Mouse (Mus musculus): ENCODE results near the gene Qrich1. TPM values are rescaled to one million over a fixed set of nuclear protein-coding genes. Genes with fewer than 3 reads are reported as not detected.

The Qrich1 gene
- polyA plus RNA-seq, 1 experiment from 2014 or later = 81.2 TPM

DNA sequence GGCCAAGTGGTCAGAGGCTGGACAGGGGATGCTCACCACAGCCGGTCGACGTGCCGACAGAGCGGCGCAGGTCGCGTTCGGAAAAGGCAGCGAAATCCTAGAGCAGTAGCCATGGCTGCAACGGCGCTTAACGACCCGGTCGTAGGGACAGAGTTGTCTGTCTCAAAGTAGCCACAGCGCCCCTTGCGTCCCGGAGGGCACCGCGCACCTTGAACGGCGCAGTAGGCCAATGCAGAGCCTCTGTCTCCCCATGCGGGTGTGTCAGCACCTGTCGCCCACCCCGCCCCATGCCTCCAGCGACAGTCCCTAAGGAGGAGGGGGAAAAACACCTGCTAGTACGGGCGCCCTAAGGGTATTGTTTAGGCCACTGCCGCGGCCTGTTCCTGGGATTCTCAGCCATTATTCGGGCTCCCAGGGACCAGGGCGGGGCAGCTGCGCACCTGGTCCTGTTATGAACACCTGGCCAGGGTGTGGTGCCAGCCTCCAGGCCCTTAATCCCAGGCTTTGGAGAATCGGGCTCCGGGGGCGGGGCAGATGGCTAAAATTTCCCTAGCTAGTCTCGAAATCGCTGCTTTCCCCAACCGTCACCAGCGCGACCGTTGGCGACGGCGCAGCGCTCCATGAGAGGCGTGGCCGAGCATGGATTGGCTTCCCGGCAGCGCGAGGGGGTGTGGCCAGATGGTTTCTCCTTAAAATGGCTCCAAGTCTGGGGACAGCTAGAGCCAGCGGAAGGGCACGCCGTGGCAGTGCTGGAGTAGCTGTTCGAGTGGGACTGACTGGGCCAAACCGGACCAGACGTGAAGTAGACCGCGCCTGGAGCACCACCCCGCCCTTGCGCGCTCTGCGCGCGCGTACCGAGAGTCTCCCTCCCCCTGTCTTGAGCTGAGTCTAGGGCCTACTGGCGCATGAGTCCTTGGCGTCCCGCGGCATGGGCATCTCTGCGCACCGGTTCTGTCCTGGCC lies 50.5 kb downstream of the Qrich1 start, which contains the start of gene Ndufaf3:
Ndufaf3 (minus strand) TSS at position 620 of the 962 bp plus-strand sequence.
- Histone ChIP-seq H3K27me3 (replicated peaks) (no peaks in the 10 kb centered on the region), H3K9ac (peak within 1 kb of the TSS; percentile 93), H3K4me1 (peaks cover 40% of the 10 kb centered on the region), H3K9me3 (no peaks in the 10 kb centered on the region), H3K27ac (replicated peaks) (peak within 1 kb of the TSS; percentile 96), H3K4me3 (peak within 1 kb of the TSS; percentile 83), H3K4me2 (peak within 1 kb of the TSS; percentile 94), H3K36me3 (peaks cover 54% of the 10 kb centered on the region)
- under 1% methylated on average over 72 of the region's 73 CpGs for WGBS
- peak; percentile 75 for ATAC-seq (ENCODE audit: extremely low read depth, insufficient number of reproducible peaks, low FRiP score, low TSS enrichment)

DNA sequence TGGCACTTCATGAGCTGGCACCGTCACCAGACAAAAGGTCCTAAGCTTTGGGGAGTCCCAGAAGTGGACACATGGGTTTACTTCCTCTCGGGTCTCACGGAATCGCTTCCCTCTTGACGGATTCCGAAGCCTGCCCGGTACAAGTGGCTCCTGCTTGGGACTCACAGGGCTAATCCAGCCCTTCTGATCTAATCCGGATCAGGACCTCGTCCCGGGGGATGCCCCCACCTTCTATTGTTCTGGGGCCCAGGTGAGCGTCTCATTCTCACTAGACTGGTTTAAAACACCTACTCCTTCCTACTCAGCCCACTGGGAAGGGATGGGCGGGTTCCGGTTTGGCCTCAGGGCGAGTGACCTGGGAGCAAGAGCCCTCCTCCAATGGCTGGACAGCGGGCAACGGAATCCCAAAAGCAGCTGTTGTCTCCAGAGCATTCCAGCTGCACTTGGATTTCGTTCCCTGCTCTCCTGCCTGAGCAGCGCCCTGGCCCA lies 51.4 kb downstream of the Qrich1 start:
- H3K4me1 ChIP-seq = peaks cover 40% of the 10 kb centered on the region
- peak overlapping the region; percentile 96 for H3K27ac ChIP-seq (replicated peaks)
- H3K9ac ChIP-seq = peak overlapping the region; percentile 93
- ATAC-seq (ENCODE audit: extremely low read depth, insufficient number of reproducible peaks, low FRiP score, low TSS enrichment) = no peak
- peak overlapping the region; percentile 83 for H3K4me3 ChIP-seq
- peak overlapping the region; percentile 94 for H3K4me2 ChIP-seq
- H3K36me3 ChIP-seq = peaks cover 54% of the 10 kb centered on the region
- no peaks in the 10 kb centered on the region for H3K27me3 ChIP-seq (replicated peaks)
- 9% methylated on average over 18 of the region's 18 CpGs for WGBS
- no peaks in the 10 kb centered on the region for H3K9me3 ChIP-seq

DNA sequence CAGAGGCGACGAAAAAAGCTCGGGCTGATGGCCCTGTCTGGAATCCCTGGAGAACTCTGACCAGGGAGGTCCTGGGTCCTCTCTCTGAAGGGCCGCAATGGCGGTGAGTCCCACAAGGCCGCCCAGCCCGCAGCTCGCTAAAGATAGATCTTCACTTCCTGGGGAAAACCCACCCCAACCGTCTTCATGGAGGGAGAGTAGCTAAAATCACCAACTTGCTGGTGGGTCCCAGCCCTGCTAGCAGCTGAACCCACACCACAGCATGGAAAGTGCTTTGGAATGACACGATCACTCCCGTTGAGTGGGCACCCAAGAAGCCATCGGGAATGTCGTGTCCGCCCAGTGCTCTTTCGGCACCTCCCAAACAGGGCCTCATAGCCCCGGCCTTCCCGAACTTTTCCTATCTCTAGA lies 51.9 kb downstream of the Qrich1 start:
- Histone ChIP-seq H3K27me3 (replicated peaks) (no peaks in the 10 kb centered on the region), H3K9ac (peak overlapping the region; percentile 93), H3K27ac (replicated peaks) (peak overlapping the region; percentile 96; the same call in 1 of the 2 replicates), H3K4me1 (peaks cover 41% of the 10 kb centered on the region), H3K36me3 (peaks cover 54% of the 10 kb centered on the region), H3K9me3 (no peaks in the 10 kb centered on the region), H3K4me3 (peak overlapping the region; percentile 83), H3K4me2 (peak overlapping the region; percentile 94)
- 64% methylated on average over 17 of the region's 17 CpGs for WGBS
- no peak for ATAC-seq (ENCODE audit: extremely low read depth, insufficient number of reproducible peaks, low FRiP score, low TSS enrichment)

DNA sequence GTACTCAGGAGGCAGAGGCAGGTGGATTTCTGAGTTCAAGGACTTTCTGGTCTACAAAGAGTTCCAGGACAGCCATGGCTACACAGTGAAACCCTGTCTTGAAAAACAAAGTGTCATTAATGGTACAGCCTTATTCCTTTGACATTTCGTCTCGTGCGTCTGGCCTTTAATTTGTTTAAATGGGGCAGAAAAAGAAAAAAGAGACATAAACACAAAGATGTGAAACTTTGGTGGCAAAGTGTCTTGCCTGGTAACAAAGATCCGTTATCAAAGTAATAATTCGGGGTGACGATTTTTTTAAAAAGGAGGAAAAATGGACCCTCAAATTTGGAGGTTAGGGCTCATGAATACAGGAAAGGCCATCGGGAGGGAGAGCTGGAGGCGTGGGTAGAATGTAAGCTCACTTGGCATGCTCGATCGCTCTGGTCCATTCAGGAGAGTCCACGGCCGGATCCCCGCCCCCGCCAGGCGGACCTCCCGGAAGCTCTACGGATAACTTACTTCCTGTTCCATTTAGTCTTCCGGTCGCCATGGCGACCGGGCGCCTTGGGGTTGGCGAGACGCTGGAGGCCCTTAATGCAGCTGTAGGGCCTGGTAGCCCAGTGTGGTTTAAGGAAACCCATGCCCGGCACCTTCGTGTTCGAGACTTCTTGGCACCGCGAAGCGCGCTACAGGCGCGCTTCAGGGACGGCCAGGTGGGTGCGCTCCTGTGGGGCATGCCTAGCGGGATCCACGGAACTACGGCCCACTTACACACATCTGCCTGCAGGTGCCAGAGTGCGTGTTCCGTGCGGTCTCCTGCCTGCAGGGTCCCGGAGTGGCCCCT lies 53.0 kb downstream of the Qrich1 start, which contains the start of gene Dalrd3:
Dalrd3 (plus strand) TSS at position 506 of the 826 bp plus-strand sequence.
- H3K9ac ChIP-seq = peak within 1 kb of the TSS; percentile 83
- no peaks in the 10 kb centered on the region for H3K9me3 ChIP-seq
- peaks cover 53% of the 10 kb centered on the region for H3K36me3 ChIP-seq
- peak; percentile 17; the same call in 1 of the 2 replicates for ATAC-seq (ENCODE audit: extremely low read depth, insufficient number of reproducible peaks, low FRiP score, low TSS enrichment)
- no peaks in the 10 kb centered on the region for H3K27me3 ChIP-seq (replicated peaks)
- peak within 1 kb of the TSS; percentile 60 for H3K27ac ChIP-seq (replicated peaks)
- peak within 1 kb of the TSS; percentile 98 for H3K4me2 ChIP-seq
- H3K4me1 ChIP-seq = peaks cover 51% of the 10 kb centered on the region
- 5% methylated on average over 42 of the region's 42 CpGs for WGBS
- peak within 1 kb of the TSS; percentile 68 for H3K4me3 ChIP-seq

DNA sequence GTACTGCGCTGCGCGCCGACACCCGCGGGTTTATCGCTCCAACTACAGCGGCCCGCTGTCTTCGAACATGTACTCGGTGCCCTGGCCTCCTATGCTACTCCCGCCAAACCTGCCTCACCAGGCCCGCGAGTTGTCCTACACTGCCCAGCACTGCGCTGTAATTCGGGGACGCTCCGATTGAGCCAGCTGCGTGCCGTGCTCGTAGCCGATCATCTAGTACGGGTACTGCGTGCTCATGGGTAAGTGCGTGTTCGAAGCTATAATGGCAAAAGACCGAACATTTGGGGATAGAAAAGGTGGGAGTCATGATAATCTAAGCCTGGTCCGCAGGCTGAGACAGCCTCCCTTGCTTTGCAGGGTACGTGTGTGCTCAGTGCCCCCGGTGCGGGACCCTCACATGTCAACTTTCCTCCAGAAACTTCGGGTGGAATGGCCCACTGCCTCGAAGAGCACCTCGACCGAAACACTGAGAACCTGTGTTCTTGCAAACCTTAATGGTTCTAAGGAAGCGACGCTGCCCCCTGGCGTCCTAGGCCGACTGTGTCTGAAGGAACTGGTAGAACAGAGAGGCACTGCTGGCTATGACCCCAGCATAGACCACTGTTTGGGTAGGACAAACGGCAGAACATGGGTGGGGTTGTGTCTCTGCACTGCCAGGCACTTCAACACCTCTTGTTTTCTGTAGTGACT lies 53.7 kb downstream of the Qrich1 start:
- H3K9me3 ChIP-seq = no peaks in the 10 kb centered on the region
- 1% methylated on average over 40 of the region's 40 CpGs for WGBS
- peak overlapping the region; percentile 60 for H3K27ac ChIP-seq (replicated peaks)
- H3K4me2 ChIP-seq = peak overlapping the region; percentile 98
- no peaks in the 10 kb centered on the region for H3K27me3 ChIP-seq (replicated peaks)
- ATAC-seq (ENCODE audit: extremely low read depth, insufficient number of reproducible peaks, low FRiP score, low TSS enrichment) = no peak
- peaks cover 58% of the 10 kb centered on the region for H3K4me1 ChIP-seq
- peak overlapping the region; percentile 83 for H3K9ac ChIP-seq
- H3K4me3 ChIP-seq = peak overlapping the region; percentile 68
- peaks cover 53% of the 10 kb centered on the region for H3K36me3 ChIP-seq

DNA sequence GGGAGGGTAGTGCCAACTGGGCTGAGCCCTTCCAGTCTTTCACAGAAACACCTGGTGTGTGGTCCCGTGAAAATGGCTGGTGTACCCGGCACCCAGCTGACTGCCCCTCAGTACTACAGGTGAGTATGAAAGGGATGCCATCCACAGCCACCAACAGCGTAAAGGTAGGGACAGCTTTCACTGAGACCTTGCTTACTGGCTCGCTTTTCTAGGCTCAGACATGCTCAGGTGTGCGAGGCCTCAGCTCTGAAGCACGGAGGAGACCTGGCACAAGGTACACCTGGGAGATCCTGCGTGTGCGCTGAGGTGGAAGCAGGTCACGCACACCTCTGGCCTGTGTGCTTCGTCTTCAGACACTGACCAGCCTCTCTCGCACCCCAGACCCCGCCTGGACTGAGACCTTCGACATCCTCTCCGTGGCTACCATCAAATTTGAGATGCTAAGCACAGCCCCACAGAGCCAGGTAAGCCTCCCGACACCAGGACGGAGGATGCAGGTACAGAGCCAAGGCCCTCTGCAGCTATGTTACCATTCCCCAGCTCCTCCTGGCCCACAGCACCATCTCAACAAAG lies 54.9 kb downstream of the Qrich1 start:
- H3K9me3 ChIP-seq = no peaks in the 10 kb centered on the region
- 93% methylated on average over 16 of the region's 16 CpGs for WGBS
- H3K9ac ChIP-seq = no peak overlapping the region
- no peak overlapping the region for H3K4me2 ChIP-seq
- peaks cover 61% of the 10 kb centered on the region for H3K4me1 ChIP-seq
- no peak overlapping the region for H3K4me3 ChIP-seq
- peaks cover 58% of the 10 kb centered on the region for H3K36me3 ChIP-seq
- no peak overlapping the region for H3K27ac ChIP-seq (replicated peaks)
- H3K27me3 ChIP-seq (replicated peaks) = no peaks in the 10 kb centered on the region
- ATAC-seq (ENCODE audit: extremely low read depth, insufficient number of reproducible peaks, low FRiP score, low TSS enrichment) = no peak

DNA sequence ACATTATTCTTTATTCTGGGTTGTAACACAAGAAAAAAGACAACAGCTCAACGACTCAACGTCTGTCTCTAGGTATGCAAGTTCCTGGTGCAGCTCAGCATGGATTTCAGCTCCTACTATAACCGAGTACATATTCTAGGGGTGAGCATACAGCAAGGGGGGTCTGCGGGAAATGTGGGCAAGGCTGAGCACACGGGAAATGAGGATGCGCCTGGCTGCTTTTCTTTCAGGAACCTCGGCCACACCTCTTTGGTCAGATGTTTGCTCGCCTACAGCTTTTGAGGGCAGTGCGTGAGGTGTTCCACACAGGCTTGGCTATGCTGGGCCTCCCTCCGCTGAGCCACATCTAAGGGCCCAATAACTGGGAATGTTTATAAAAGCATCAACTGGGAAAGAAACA lies 55.7 kb downstream of the Qrich1 start:
- H3K4me3 ChIP-seq = no peak overlapping the region
- no peak overlapping the region for H3K4me2 ChIP-seq
- no peak overlapping the region for H3K27ac ChIP-seq (replicated peaks)
- ATAC-seq (ENCODE audit: extremely low read depth, insufficient number of reproducible peaks, low FRiP score, low TSS enrichment) = no peak
- H3K9me3 ChIP-seq = no peaks in the 10 kb centered on the region
- no peak overlapping the region for H3K9ac ChIP-seq
- H3K4me1 ChIP-seq = peaks cover 69% of the 10 kb centered on the region
- H3K27me3 ChIP-seq (replicated peaks) = no peaks in the 10 kb centered on the region
- H3K36me3 ChIP-seq = peaks cover 63% of the 10 kb centered on the region
- WGBS = 87% methylated on average over 10 of the region's 10 CpGs

DNA sequence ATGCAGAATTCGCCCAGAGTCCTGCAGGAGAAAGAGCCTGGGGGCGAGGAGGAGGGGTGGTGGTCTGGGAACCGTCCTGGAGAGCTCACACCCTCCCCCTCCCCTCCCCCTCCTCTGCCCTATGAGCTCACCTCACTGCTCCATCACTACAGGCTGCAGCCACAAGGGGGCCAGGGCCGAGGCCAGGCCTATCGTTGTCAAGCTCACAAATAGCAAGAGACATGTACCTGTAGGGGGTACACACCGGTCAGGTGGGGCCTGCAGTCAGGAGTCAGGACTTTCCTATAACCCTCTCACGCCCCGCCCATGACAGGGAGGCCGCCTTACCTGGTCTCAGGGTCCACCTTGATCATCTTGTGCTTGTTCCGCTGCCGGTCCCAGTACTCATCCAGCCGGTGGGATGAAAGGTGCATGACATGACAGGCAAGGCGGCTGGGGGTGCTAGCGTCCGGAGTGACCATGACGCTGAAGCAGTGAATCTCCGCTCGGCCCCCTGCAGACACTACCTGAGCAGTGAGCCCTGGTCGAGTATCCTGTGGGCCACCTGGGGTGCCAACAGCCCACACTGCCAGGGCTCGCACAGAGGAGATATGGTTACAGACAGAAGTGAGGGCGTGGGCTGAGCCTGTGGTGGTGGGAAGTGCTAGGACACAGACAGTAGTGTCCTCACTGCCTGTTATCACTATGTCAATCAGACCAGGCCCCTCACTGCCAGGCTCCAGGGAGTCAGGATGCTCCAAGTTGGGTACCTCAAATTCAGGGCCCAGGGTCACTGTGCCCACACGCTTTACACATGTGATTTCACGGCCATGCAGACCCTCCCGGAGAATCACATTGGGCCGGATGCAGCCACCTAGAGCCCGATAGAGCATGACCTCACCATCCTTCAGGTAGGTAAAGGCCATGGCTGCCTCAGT lies 57.4 kb downstream of the Qrich1 start:
- WGBS = 52% methylated on average over 26 of the region's 26 CpGs
- H3K27ac ChIP-seq (replicated peaks) = no peak overlapping the region
- no peaks in the 10 kb centered on the region for H3K9me3 ChIP-seq
- no peak for ATAC-seq (ENCODE audit: extremely low read depth, insufficient number of reproducible peaks, low FRiP score, low TSS enrichment)
- peaks cover 63% of the 10 kb centered on the region for H3K4me1 ChIP-seq
- no peak overlapping the region for H3K4me2 ChIP-seq
- no peaks in the 10 kb centered on the region for H3K27me3 ChIP-seq (replicated peaks)
- 0 out of 2 replicates have a peak overlapping the region, but pooled peaks have one; percentile 3 for H3K9ac ChIP-seq
- no peak overlapping the region for H3K4me3 ChIP-seq
- peaks cover 63% of the 10 kb centered on the region for H3K36me3 ChIP-seq

DNA sequence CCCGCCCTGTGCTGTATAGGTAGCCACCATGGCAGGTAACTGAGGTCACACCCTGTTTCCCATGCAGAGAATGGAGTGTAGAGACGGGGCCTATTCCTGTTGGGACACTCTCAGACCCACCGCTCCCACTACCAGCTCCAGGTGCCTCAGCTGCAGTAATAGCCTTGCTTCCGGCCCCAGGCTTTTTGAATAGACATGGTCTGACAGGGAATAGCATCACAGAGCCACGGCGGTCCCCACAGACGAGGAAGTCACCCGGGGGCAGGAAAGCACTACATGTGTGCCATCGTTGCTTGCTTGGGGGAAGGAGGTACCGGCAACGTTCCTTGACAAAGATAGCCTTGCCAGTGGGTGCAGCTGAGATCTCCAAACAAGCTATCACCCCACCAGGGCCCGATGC lies 58.3 kb downstream of the Qrich1 start:
- Histone ChIP-seq H3K36me3 (peaks cover 63% of the 10 kb centered on the region), H3K4me1 (peaks cover 66% of the 10 kb centered on the region), H3K27me3 (replicated peaks) (no peaks in the 10 kb centered on the region), H3K27ac (replicated peaks) (no peak overlapping the region), H3K4me3 (no peak overlapping the region), H3K4me2 (no peak overlapping the region), H3K9ac (0 out of 2 replicates have a peak overlapping the region, but pooled peaks have one; percentile 30), H3K9me3 (no peaks in the 10 kb centered on the region)
- ATAC-seq (ENCODE audit: extremely low read depth, insufficient number of reproducible peaks, low FRiP score, low TSS enrichment) = no peak
- 85% methylated on average over 12 of the region's 12 CpGs for WGBS

Measured in heart, embryonic 13.5 days (tissue).